Comparison of ENCODE assay signal across 22 mouse cellular contexts in the genomic region with DNA sequence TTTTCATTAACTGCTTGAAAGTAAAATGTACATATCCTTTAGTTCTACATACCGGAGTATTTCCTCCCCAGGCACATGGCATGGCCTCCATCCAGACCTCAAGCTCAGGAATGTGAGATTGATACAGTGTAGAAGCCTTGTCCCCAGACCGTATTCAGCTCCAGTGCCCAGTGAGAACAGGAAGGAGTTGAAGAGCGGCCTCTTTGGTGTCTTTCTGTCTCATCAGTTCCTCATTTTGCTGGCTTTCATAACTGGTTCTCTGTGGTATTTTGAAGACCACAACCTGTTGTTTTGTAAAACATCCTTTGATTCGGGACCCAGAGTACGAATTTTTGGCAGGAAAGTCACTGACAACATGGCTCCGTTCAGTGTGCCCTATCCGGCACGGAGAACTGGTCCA.
DNase-seq lines count a peak whose midpoint lies in the region; ATAC-seq lines count a peak whose summit lies in the region.
"Had no signal": no experiment of that assay in that cellular context is flagged by ENCODE, and none has a peak within 500 bp of the region (broad histone marks: within the 10 kb centered on the region; RNA-seq: fewer than 3 reads in every experiment).

No protein-coding gene starts in this region.

- no peaks in the 10 kb centered on the region for H3K27me3 ChIP-seq in heart, embryonic 13.5 days (replicated peaks)
- H3K27me3 ChIP-seq: forebrain, embryonic 12.5 days; neural tube, embryonic 13.5 days had no signal

- no peak overlapping the region for H3K4me3 ChIP-seq in heart, embryonic 13.5 days
- H3K4me3 ChIP-seq: forebrain, embryonic 12.5 days; gastrocnemius, adult 2 months; midbrain, embryonic 10.5 days; neural tube, embryonic 13.5 days had no signal

- H3K4me2 ChIP-seq in heart, embryonic 13.5 days, result no peak overlapping the region
- H3K4me2 ChIP-seq: forebrain, embryonic 12.5 days; neural tube, embryonic 13.5 days had no signal

- no peak for DNase-seq in heart, adult 8-10 months (ENCODE audit: low spot score)
- peak; percentile 65 for DNase-seq in 416B (ENCODE audit: low read depth)
- peak; percentile 7 for DNase-seq in T-cell, adult 2 months (ENCODE audit: low spot score)
- no peak for DNase-seq in adrenal gland, postnatal 10 days
- DNase-seq in urinary bladder, adult 2 months (ENCODE audit: low spot score), result no peak
- DNase-seq in adrenal gland, adult (ENCODE audit: inconsistent age in 2 of 2, low spot score in 1 of 2), result no peak
- DNase-seq: adrenal gland, adult 2 months; cerebellum, adult 11-12 months; cerebellum, postnatal 25 days; gastrocnemius, adult 2 months; heart, postnatal 4 days; kidney, adult 18-20 months; kidney, postnatal 25 days; left cerebral cortex, postnatal 4 days; liver; lung, adult 18-20 months; spleen, adult 18-20 months had no signal

- H3K9ac ChIP-seq in heart, embryonic 13.5 days, result no peak overlapping the region
- H3K9ac ChIP-seq: forebrain, embryonic 12.5 days; neural tube, embryonic 13.5 days had no signal

- H3K9me3 ChIP-seq in heart, embryonic 13.5 days, result no peaks in the 10 kb centered on the region
- H3K9me3 ChIP-seq: forebrain, embryonic 12.5 days; midbrain, embryonic 10.5 days; neural tube, embryonic 13.5 days had no signal

- WGBS in heart, embryonic 13.5 days, result 66% methylated on average over 8 of the region's 8 CpGs

- H3K4me1 ChIP-seq in heart, embryonic 13.5 days, result peaks cover 11% of the 10 kb centered on the region
- H3K4me1 ChIP-seq: forebrain, embryonic 12.5 days; neural tube, embryonic 13.5 days had no signal

- no peaks in the 10 kb centered on the region for H3K36me3 ChIP-seq in heart, embryonic 13.5 days
- H3K36me3 ChIP-seq: forebrain, embryonic 12.5 days; midbrain, embryonic 10.5 days; neural tube, embryonic 13.5 days had no signal

- ATAC-seq in heart, embryonic 13.5 days (ENCODE audit: extremely low read depth, insufficient number of reproducible peaks, low FRiP score, low TSS enrichment), result no peak
- ATAC-seq in megakaryocyte progenitor cell, adult 5-6 weeks (replicated peaks; ENCODE audit: poor library complexity), result peak; percentile 87

- peak overlapping the region; percentile 28; the same call in 1 of the 2 replicates for H3K27ac ChIP-seq in heart, embryonic 13.5 days (replicated peaks)
- H3K27ac ChIP-seq: forebrain, embryonic 12.5 days; gastrocnemius, adult 2 months; midbrain, embryonic 10.5 days; neural tube, embryonic 13.5 days had no signal

Comparison
In these comparisons a context has a peak if more than half of its experiments do, and no peak if none do; other contexts are left out.
1. DNase-seq: peak in 416B (single experiment) and T-cell, adult 2 months (single experiment); none in heart, adult 8-10 months (single experiment), adrenal gland, postnatal 10 days (single experiment), urinary bladder, adult 2 months (single experiment) and adrenal gland, adult (0 of 2).